Mouse (Mus musculus) bone marrow, adult 2 months (tissue): ENCODE data around the gene Exoc6.

ENCODE experiments used
- CTCF ChIP-seq: fragments of 200-500 bp; IDR thresholded peaks from 2 replicates; pipeline ENCODE4 v1.5.1; 2011; ENCODE audit warnings: low read length, control low read depth; ENCODE audit not compliant: control insufficient read depth, insufficient read depth
- POLR2A ChIP-seq: fragments of 200-500 bp; IDR thresholded peaks from 2 replicates; pipeline ENCODE4 v1.6.1; 2011; ENCODE audit warnings: low read depth, mild to moderate bottlenecking, control low read depth, low read length, borderline replicate concordance; ENCODE audit not compliant: control insufficient read depth

- TF ChIP-seq CTCF (peak; percentile 36), POLR2A (no peak)
Measured at GRCm38 (mm10) chr19:37563763-37564162, 13.5 kb downstream of the Exoc6 start.
